Mouse (Mus musculus) central nervous system, embryonic 11.5 days (tissue): ENCODE results near the gene Bicc1. TPM values are rescaled to one million over a fixed set of nuclear protein-coding genes. Genes with fewer than 3 reads are reported as not detected.

ENCODE experiments used
- polyA plus RNA-seq: library from polyadenylated mRNA; depleted of rRNA; stranded (reverse); fragments of >200 nt; gene quantifications from 2 replicates; pipeline ENCODE4 v1.2.3, GENCODE M21; 2012; rRNA removed

Bicc1 gene
- 7.0 and 12.8 TPM in 2 replicates for polyA plus RNA-seq

DNA sequence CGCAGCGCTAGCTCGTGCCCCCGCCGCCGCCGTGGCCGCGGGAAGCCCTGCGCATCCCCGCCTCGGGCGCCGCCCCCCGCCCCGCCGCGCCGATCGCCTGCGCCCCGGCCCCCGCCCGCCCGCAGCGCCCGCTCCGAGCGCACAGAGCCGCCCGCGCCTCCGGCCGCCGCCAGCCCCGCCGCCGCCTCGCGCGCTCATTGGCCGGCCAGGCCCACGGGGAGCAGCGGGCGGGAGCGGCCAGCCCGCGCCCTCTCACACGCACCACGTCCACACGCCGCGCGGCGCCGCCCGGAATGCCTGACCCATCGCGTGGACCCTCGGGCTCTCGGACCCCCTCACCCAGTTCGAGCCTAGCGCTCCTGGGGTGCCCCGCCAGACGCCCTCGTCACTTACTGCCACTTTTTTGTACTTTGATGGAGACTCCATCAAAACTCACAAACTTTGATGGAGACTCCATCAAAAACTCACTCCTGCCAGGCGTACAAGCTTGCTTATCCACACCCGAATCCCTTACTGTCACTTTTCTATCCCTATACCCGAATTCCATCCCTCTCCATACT lies at the start of gene Bicc1:
TSS of gene Bicc1 (minus strand) at position 25 of the 560 bp plus-strand sequence.

Other genes with a start within 250 kb of the Bicc1 start
- 45.5 and 63.2 TPM in 2 replicates for gene Tfam, start 78.6 kb upstream of the Bicc1 start, polyA plus RNA-seq
- gene Ube2d1, start 125.6 kb upstream of the Bicc1 start, polyA plus RNA-seq, result 79.2 and 127 TPM in 2 replicates
- 60.3 and 64.0 TPM in 2 replicates for gene Cisd1, start 185.3 kb upstream of the Bicc1 start, polyA plus RNA-seq
- 12.5 and 13.9 TPM in 2 replicates for gene Ipmk, start 188.1 kb upstream of the Bicc1 start, polyA plus RNA-seq